Comparison of ENCODE assay signal across 1 mouse cellular context in the genomic region with DNA sequence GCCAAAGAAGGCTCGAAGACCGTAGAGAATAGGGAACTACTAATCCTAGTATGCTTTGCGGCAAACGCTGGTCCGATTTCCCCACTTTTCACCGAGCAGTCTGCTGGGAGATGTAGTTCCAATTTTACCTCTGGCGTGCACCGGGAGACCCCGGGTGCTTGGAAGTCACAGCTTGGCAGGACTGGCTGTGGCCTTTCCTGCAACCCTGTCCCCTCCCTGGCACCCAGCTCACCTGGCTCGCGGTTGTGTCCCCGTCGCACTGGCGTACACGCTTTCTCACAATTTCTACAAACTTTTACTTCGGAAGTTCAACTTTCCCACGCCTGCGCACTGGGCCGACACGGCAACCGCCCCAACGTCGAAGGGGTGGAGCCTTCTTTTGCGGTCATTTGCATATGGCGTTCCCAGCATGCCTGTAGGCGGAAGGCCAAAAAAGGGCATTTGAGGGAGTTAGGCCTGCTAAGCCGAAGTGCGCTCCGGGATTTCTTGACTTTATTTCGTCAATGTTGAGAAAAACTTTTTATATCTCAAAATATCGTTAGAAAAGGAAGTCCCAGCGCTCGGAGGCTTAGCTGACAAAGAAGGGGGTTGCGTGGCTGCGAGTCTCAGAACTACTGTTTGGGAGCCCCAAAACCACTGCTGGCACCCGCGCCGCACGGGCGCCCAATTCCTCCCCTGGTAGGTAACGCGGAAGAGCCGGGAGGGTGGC.
TF ChIP-seq lines count a peak whose summit lies in the region.

TSS of gene Irf3 (plus strand) at position 418 of the 709 bp plus-strand sequence.

TF ChIP-seq in MEL, 35 proteins besides CTCF, POLR2A, EP300 and RAD21 (continued from another document):
- TF ChIP-seq RCOR1 (IDR thresholded peaks at IDR 0.05; ENCODE audit: low read depth, low read length), result no peak
- TF ChIP-seq NRF1 (IDR thresholded peaks at IDR 0.05; ENCODE audit: insufficient read depth, low read depth, low read length, poor library complexity, severe bottlenecking), result peak; percentile 90
- TF ChIP-seq HCFC1 (IDR thresholded peaks at IDR 0.05; ENCODE audit: low read depth, low read length), result peak; percentile 93
- TF ChIP-seq MYC (IDR thresholded peaks at IDR 0.05; ENCODE audit: low read depth, low read length), result peak; percentile 75
- no peak for TF ChIP-seq MEF2A (IDR thresholded peaks at IDR 0.05; ENCODE audit: extremely low read depth, insufficient replicate concordance, low read depth, low read length, poor library complexity, severe bottlenecking)
- no peak for TF ChIP-seq E2F4 (IDR thresholded peaks at IDR 0.05; ENCODE audit: borderline replicate concordance, low read depth, low read length)
- no peak for TF ChIP-seq USF2 (IDR thresholded peaks at IDR 0.05; ENCODE audit: borderline replicate concordance in 1 of 2, insufficient read depth in 1 of 2, low read depth in 1 of 2, low read length in 2 of 2)
- TF ChIP-seq CHD1 (IDR thresholded peaks at IDR 0.05; ENCODE audit: low read depth, low read length), result no peak; the same call in 1 of the 2 replicates
- peak; percentile 90 for TF ChIP-seq ELF1 (IDR thresholded peaks at IDR 0.05; ENCODE audit: low read depth, low read length)
- TF ChIP-seq SIN3A (IDR thresholded peaks at IDR 0.05; ENCODE audit: low read length), result peak; percentile 87
- TF ChIP-seq MAX (IDR thresholded peaks at IDR 0.05; ENCODE audit: low read length), result no peak
- no peak for TF ChIP-seq TAL1 (IDR thresholded peaks at IDR 0.05; ENCODE audit: low read length)
